9 mouse cellular contexts compared by ENCODE assay signal in genomic region chr9:84117337-84117736, GRCm38 (mm10).
DNase-seq lines count a peak whose midpoint lies in the region; ATAC-seq and TF ChIP-seq lines count a peak whose summit lies in the region.
"Had no signal": no experiment of that assay in that cellular context is flagged by ENCODE, and none has a peak within 500 bp of the region (broad histone marks: within the 10 kb centered on the region; RNA-seq: fewer than 3 reads in every experiment).

No protein-coding gene starts in this region.

- intact Hi-C loops in heart, adult 2 months (cut with DNase I) = loop anchor here (10.0 kb wide), 1 partner anchor 127 kb away; no protein-coding TSS in a partner anchor

- DNase-seq in heart, adult 2 months = no peak
- no peak for DNase-seq in lung, postnatal 0 days (ENCODE audit: low spot score)
- DNase-seq in lung, adult 18-20 months = no peak
- peak; percentile 32 for DNase-seq in R1 (ENCODE audit: low read depth, low spot score)
- DNase-seq in thymus, postnatal 0 days (ENCODE audit: low spot score) = no peak
- DNase-seq in frontal cortex, postnatal 36 days (ENCODE audit: low spot score in 2 of 2) = no peak
- DNase-seq: lung, postnatal 14 days had no signal

- peak; percentile 42 for TF ChIP-seq CTCF in heart, adult 2 months (IDR thresholded peaks at IDR 0.05)
- TF ChIP-seq CTCF in lung, postnatal 0 days (IDR thresholded peaks at IDR 0.05) = peak; percentile 56

- peaks cover 2% of the 10 kb centered on the region; the same call in 1 of the 2 replicates for H3K4me1 ChIP-seq in heart, adult 2 months (ENCODE audit: control insufficient read depth, insufficient read depth, low read length)
- H3K4me1 ChIP-seq in heart, embryonic 12.5 days (replicated peaks) = peaks cover 10% of the 10 kb centered on the region
- no peaks in the 10 kb centered on the region for H3K4me1 ChIP-seq in lung, postnatal 0 days (ENCODE audit: insufficient read depth, low read depth, low read length)
- H3K4me1 ChIP-seq in midbrain, embryonic 16.5 days (ENCODE audit: control insufficient read depth, insufficient read depth, low read length) = peaks cover 2% of the 10 kb centered on the region; the same call in 1 of the 2 replicates

- no peaks in the 10 kb centered on the region for H3K27me3 ChIP-seq in heart, adult 2 months (ENCODE audit: control insufficient read depth, insufficient read depth, low read length)
- no peaks in the 10 kb centered on the region for H3K27me3 ChIP-seq in heart, embryonic 12.5 days (replicated peaks)
- H3K27me3 ChIP-seq in lung, postnatal 0 days (replicated peaks; ENCODE audit: insufficient read depth, low read length) = no peaks in the 10 kb centered on the region
- H3K27me3 ChIP-seq in midbrain, embryonic 16.5 days (ENCODE audit: control insufficient read depth, insufficient read depth, low read depth, low read length) = no peaks in the 10 kb centered on the region

- H3K79me2 ChIP-seq in heart, adult 2 months (replicated peaks; ENCODE audit: control insufficient read depth, insufficient read depth, low read length) = no peaks in the 10 kb centered on the region

- no peak overlapping the region for H3K9ac ChIP-seq in heart, adult 2 months (ENCODE audit: low read depth, low read length)
- no peak overlapping the region for H3K9ac ChIP-seq in heart, embryonic 12.5 days
- H3K9ac ChIP-seq in lung, postnatal 0 days (replicated peaks; ENCODE audit: low read depth) = no peak overlapping the region
- no peak overlapping the region for H3K9ac ChIP-seq in midbrain, embryonic 16.5 days (ENCODE audit: low read depth, low read length)

- no peak overlapping the region for H3K4me2 ChIP-seq in heart, embryonic 12.5 days
- H3K4me2 ChIP-seq in lung, postnatal 0 days (replicated peaks; ENCODE audit: low read depth, low read length) = no peak overlapping the region
- no peak overlapping the region for H3K4me2 ChIP-seq in midbrain, embryonic 16.5 days (ENCODE audit: low read length)

- no peaks in the 10 kb centered on the region for H3K36me3 ChIP-seq in heart, adult 2 months (ENCODE audit: control insufficient read depth, insufficient read depth, low read length)
- no peaks in the 10 kb centered on the region for H3K36me3 ChIP-seq in heart, embryonic 12.5 days
- no peaks in the 10 kb centered on the region for H3K36me3 ChIP-seq in lung, postnatal 0 days (ENCODE audit: insufficient read depth, low read length)
- no peaks in the 10 kb centered on the region for H3K36me3 ChIP-seq in midbrain, embryonic 16.5 days (ENCODE audit: control insufficient read depth, insufficient read depth, low read length)

- no peak for ATAC-seq in heart, embryonic 12.5 days (ENCODE audit: insufficient number of reproducible peaks, low FRiP score)
- no peak for ATAC-seq in lung, postnatal 0 days
- ATAC-seq in midbrain, embryonic 16.5 days = 0 out of 2 replicates have a peak, but pooled peaks have one; percentile 52

- H3K4me3 ChIP-seq in heart, adult 2 months = no peak overlapping the region
- no peak overlapping the region for H3K4me3 ChIP-seq in heart, embryonic 12.5 days
- no peak overlapping the region for H3K4me3 ChIP-seq in lung, postnatal 0 days (ENCODE audit: low read depth, low read length)
- no peak overlapping the region for H3K4me3 ChIP-seq in midbrain, embryonic 16.5 days (ENCODE audit: low read depth, low read length)

- no peaks in the 10 kb centered on the region for H3K9me3 ChIP-seq in heart, embryonic 12.5 days (replicated peaks)
- no peaks in the 10 kb centered on the region for H3K9me3 ChIP-seq in lung, postnatal 0 days (ENCODE audit: low read length)
- H3K9me3 ChIP-seq in midbrain, embryonic 16.5 days (replicated peaks; ENCODE audit: control insufficient read depth, low read length, poor library complexity, severe bottlenecking) = no peaks in the 10 kb centered on the region

- 90% methylated on average over 5 of the region's 5 CpGs for WGBS in heart, adult 2 months
- 80% methylated on average over 5 of the region's 5 CpGs for WGBS in heart, embryonic 12.5 days
- 82% methylated on average over 5 of the region's 5 CpGs for WGBS in lung, postnatal 0 days
- 70% methylated on average over 5 of the region's 5 CpGs for WGBS in midbrain, embryonic 16.5 days

- no peak for TF ChIP-seq POLR2A in heart, adult 2 months (IDR thresholded peaks at IDR 0.05; ENCODE audit: insufficient read depth, low read depth, low read length)

- no peak overlapping the region for H3K27ac ChIP-seq in heart, adult 2 months
- H3K27ac ChIP-seq in heart, embryonic 12.5 days (ENCODE audit: poor library complexity, severe bottlenecking) = no peak overlapping the region
- no peak overlapping the region for H3K27ac ChIP-seq in lung, postnatal 0 days (ENCODE audit: low read length)
- no peak overlapping the region for H3K27ac ChIP-seq in midbrain, embryonic 16.5 days (ENCODE audit: low read length)

- TF ChIP-seq EP300 in heart, adult 2 months (IDR thresholded peaks at IDR 0.05; ENCODE audit: insufficient read depth, low read depth, low read length) = no peak
- TF ChIP-seq EP300 in lung, postnatal 0 days (IDR thresholded peaks at IDR 0.05) = no peak
